Mouse (Mus musculus) gastrocnemius, adult 8-10 months (tissue): Measurements from ENCODE around the gene Cxcl9. TPM values are rescaled to one million over a fixed set of nuclear protein-coding genes. Genes with fewer than 3 reads are reported as not detected.

Experiments used
- DNase-seq, 2 experiments: peaks; one replicate each; pipeline ENCODE4 v3.0.0; 2022; ENCODE audit warnings: low spot score in 2 of 2
- total RNA-seq, 4 experiments: library from RNA; stranded (reverse); gene quantifications; 2 replicates each; pipeline ENCODE4 v1.2.4; 2022

The Cxcl9 gene
- total RNA-seq, 4 experiments from 2014 or later: 0.15 to 0.47 TPM; not detected in 2

DNA sequence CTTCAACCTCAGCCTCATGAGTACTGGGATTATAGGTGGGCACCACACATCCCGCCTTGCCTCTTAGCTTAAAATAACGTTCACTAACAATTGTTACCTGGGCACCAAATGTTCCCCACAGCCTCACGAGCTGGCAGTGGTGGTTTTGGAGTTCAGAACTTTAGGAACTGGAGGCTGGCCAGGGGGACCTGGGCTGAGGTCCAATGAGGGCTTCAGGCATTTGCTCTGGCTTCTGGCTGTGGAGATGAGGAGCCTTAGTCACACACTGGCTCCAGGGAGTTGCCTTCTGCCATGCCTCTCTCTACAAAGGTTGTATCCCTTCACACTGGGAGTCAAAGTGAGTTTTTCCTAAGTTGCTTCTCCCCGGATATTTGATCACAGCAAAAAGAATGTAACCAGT lies 45.3 kb downstream of the Cxcl9 start:
- DNase-seq: no peak

DNA sequence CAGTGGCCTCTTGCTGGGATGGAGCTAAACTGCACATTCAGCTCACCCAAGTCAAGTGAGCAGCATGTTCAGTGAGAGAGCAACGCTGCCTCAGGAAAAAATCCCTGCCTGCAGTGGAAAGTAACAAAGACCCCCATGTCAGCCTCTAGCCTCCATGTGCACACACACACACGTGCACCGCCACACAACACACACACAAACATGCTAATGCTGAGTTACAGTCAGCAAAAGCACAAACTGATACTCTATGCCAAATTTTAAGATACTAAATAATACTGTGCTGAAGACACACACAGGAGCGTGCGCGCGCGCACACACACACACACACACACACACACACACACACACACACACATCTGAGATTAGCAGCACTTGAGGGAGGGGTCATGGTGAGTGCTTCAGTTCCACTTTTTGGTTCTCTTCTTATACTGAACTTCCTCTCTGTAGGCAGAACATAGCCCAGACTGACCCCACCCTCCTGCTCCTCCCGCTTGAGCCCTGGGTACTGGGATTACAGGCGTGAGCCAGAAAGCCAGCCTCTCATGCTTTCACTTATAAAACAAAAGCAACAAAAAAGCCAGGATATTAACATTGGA lies 48.8 kb downstream of the Cxcl9 start:
- DNase-seq: no peak

DNA sequence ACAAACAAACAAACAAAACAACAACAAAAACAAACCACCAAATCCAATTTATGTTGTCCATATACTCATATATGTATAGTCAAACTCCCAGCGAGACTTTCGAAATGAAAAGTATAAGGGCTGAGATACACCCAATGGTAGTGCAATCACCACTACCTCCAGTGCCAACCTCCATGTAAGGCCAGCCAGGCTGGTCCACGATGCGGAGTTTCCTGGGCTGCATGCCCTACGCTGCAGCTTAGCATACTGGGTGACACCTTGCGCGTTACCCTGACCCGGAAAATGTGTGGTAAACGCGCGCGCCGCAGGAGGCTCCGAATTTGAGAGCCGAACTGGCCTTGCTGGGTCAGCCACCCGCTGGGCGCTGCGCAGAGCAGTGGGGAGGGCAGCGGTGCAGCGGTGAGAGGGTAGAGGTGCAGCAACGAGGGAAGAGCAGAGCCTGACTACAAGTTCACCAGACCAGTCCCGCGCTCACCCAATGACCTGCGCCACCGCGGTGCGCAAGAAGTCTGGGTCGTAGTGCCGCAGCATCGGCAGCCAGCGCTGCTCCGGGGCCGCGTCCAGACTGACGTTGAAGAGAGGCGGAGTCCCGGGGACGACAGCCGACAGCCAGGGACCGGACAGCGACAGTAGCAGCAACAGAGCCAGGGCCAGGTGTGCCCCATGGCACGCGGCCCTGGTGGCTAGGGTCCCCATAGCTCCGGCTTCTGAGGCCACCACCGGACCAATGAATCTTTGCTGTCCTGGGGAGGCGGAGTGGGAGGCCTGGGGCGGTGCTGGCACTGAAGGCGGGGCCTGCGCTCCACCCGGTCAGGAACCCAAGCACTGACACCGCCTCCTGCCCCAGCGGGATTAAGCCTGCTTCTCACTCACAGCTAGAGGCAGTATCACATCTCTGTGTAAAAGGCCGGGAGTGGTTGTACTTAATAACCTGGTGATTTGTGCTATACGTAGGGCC lies 50.2 kb downstream of the Cxcl9 start, which contains the start of gene Naaa:
Gene Naaa (minus strand): TSS at position 734 of the 958 bp plus-strand sequence.
- DNase-seq: peak; percentile 89 to 90

Other genes with a start within 250 kb of the Cxcl9 start
- 10 to 100 TPM; 53.3 to 63.2 (median 60.7) TPM for gene G3bp2, start 244.4 kb downstream of the Cxcl9 start, total RNA-seq
- gene Uso1, start 190.1 kb downstream of the Cxcl9 start, total RNA-seq: 10 to 100 TPM; 68.9 to 76.0 (median 74.1) TPM
- not detected for gene U90926, start 112.7 kb downstream of the Cxcl9 start, total RNA-seq
- under 1 TPM in 1 of 4 experiments, not detected in 3; 0.19 TPM for gene Ppef2, start 71.8 kb downstream of the Cxcl9 start, total RNA-seq
- 1 to 10 TPM; 4.7 to 6.2 (median 5.6) TPM for gene Naaa, start 49.9 kb downstream of the Cxcl9 start, total RNA-seq
- gene Sdad1, start 17.6 kb downstream of the Cxcl9 start, total RNA-seq: 10 to 100 TPM; 15.4 to 21.1 (median 18.4) TPM
- gene Art3, start 3.7 kb upstream of the Cxcl9 start, total RNA-seq: 100 to 1,000 TPM; 404 to 480 (median 430) TPM
- gene Cxcl10, start 20.8 kb upstream of the Cxcl9 start, total RNA-seq: under 1 TPM in 1 of 4 experiments, not detected in 3; 0.46 TPM
- 10 to 100 TPM in 3 of 4 experiments, 1 to 10 TPM in 1; 9.5 to 13.5 (median 10.8) TPM for gene Nup54, start 107.1 kb upstream of the Cxcl9 start, total RNA-seq
- gene Scarb2, start 178.8 kb upstream of the Cxcl9 start, total RNA-seq: 10 to 100 TPM; 72.4 to 89.7 (median 80.3) TPM
- not detected for gene Fam47e, start 227.0 kb upstream of the Cxcl9 start, total RNA-seq